Mouse (Mus musculus) myocyte (in vitro differentiated cells): ENCODE results near the gene Kansl3. TPM values are rescaled to one million over a fixed set of nuclear protein-coding genes. Genes with fewer than 3 reads are reported as not detected.
A peak's percentile ranks its signal among the peaks of the same experiment; 100 is the strongest.

Source experiments
- H3K27me3 ChIP-seq: one replicate; pipeline ENCODE4 v1.6.1; 2011; ENCODE audit not compliant: control insufficient read depth, insufficient read depth, insufficient read length
- H3K36me3 ChIP-seq: one replicate; pipeline ENCODE4 v1.6.1; 2011; ENCODE audit not compliant: control insufficient read depth, insufficient read depth
- H3K4me2 ChIP-seq: one replicate; pipeline ENCODE4 v1.6.1; 2011; ENCODE audit warnings: low read depth, control low read depth
- H3K4me3 ChIP-seq: one replicate; pipeline ENCODE4 v1.5.1; 2011; ENCODE audit warnings: mild to moderate bottlenecking, control low read depth, moderate library complexity
- H3K79me2 ChIP-seq: one replicate; pipeline ENCODE4 v1.6.1; 2011; ENCODE audit not compliant: control insufficient read depth, insufficient read depth
- H3ac ChIP-seq: one replicate; pipeline ENCODE4 v1.6.1; 2011; ENCODE audit not compliant: control insufficient read depth, insufficient read length
- CEBPB ChIP-seq: IDR thresholded peaks from 2 replicates; pipeline ENCODE4 v1.6.1; 2011; ENCODE audit warnings: mild to moderate bottlenecking, moderate library complexity; ENCODE audit not compliant: poor library complexity, insufficient read depth, severe bottlenecking
- E2F4 ChIP-seq: IDR thresholded peaks from one replicate; pipeline ENCODE4 v1.6.1; 2011; ENCODE audit warnings: mild to moderate bottlenecking, control low read depth, moderate library complexity; ENCODE audit not compliant: insufficient read depth
- MAX ChIP-seq: IDR thresholded peaks from one replicate; pipeline ENCODE4 v1.6.1; 2011; ENCODE audit warnings: low read depth, mild to moderate bottlenecking, control low read depth
- MYOD1 ChIP-seq, 3 experiments: IDR thresholded peaks; one replicate each; pipeline ENCODE4 v1.6.1; 2011; ENCODE audit warnings: control low read depth in 2 of 3, low read depth in 2 of 3, mild to moderate bottlenecking in 2 of 3, moderate library complexity in 1 of 3; ENCODE audit not compliant: insufficient read length in 2 of 3, control insufficient read depth in 1 of 3
- MYOG ChIP-seq, 3 experiments: IDR thresholded peaks; one replicate each; pipeline ENCODE4 v1.6.1; 2011; ENCODE audit warnings: control low read depth in 2 of 3, low read depth in 2 of 3, mild to moderate bottlenecking in 2 of 3; ENCODE audit not compliant: insufficient read length in 2 of 3, control insufficient read depth in 1 of 3, insufficient read depth in 1 of 3
- POLR2A ChIP-seq: IDR thresholded peaks from one replicate; pipeline ENCODE4 v1.6.1; 2011; ENCODE audit warnings: low read depth, mild to moderate bottlenecking, control low read depth, moderate library complexity; ENCODE audit not compliant: insufficient read length
- POLR2AphosphoS2 ChIP-seq: IDR thresholded peaks from one replicate; pipeline ENCODE4 v1.6.1; 2011; ENCODE audit warnings: low read depth, control low read depth; ENCODE audit not compliant: insufficient read length
- REST ChIP-seq: IDR thresholded peaks from one replicate; pipeline ENCODE4 v1.6.1; 2011; ENCODE audit warnings: mild to moderate bottlenecking, control low read depth, moderate library complexity; ENCODE audit not compliant: insufficient read depth, insufficient read length
- SRF ChIP-seq: IDR thresholded peaks from one replicate; pipeline ENCODE4 v1.6.1; 2011; ENCODE audit warnings: low read depth; ENCODE audit not compliant: control insufficient read depth, insufficient read length
- TCF12 ChIP-seq: IDR thresholded peaks from one replicate; pipeline ENCODE4 v1.6.1; 2011; ENCODE audit warnings: mild to moderate bottlenecking, control low read depth; ENCODE audit not compliant: poor library complexity, insufficient read depth, severe bottlenecking
- TCF3 ChIP-seq: IDR thresholded peaks from one replicate; pipeline ENCODE4 v1.6.1; 2011; ENCODE audit warnings: low read depth, control low read depth; ENCODE audit not compliant: insufficient read length
- USF1 ChIP-seq: IDR thresholded peaks from one replicate; pipeline ENCODE4 v1.6.1; 2011; ENCODE audit warnings: low read depth, mild to moderate bottlenecking, control low read depth, moderate library complexity
- polyA plus RNA-seq: library from polyadenylated mRNA; unstranded; fragments of >200 nt; fragmentation: generic; extraction: Trizol; gene quantifications from one replicate; pipeline ENCODE4 v1.2.1, GENCODE M21; 2012; ENCODE audit warnings: missing spikeins

The Kansl3 gene
- polyA plus RNA-seq, 1 experiment, result 35.7 TPM

DNA sequence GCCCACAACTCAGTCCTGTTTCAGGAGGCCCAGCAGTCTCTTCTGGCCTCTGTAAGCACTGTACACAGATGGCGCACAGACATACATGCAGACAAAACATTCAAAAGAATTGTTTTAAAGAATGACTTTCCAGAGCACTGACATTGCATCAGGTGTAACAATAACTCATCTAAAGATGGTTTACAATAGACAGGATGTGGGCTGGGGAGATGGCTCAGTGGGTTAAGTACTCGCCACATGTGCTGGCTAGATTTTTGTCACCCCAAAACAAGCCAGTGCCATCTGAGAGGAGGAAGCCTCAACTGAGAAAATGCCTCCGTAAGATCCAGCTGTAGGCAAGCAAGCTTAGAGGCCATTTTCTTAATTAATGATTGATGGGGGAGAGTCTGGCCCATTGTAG is 74.6 kb downstream of the Kansl3 start:
- no peak overlapping the region for H3ac ChIP-seq
- H3K4me2 ChIP-seq, result no peak overlapping the region
- H3K27me3 ChIP-seq, result no peaks in the 10 kb centered on the region
- no peaks in the 10 kb centered on the region for H3K79me2 ChIP-seq
- no peak overlapping the region for H3K4me3 ChIP-seq
- H3K36me3 ChIP-seq, result no peaks in the 10 kb centered on the region
- TF ChIP-seq POLR2AphosphoS2 (no peak), MAX (no peak), E2F4 (no peak), CEBPB (peak; percentile 59)

DNA sequence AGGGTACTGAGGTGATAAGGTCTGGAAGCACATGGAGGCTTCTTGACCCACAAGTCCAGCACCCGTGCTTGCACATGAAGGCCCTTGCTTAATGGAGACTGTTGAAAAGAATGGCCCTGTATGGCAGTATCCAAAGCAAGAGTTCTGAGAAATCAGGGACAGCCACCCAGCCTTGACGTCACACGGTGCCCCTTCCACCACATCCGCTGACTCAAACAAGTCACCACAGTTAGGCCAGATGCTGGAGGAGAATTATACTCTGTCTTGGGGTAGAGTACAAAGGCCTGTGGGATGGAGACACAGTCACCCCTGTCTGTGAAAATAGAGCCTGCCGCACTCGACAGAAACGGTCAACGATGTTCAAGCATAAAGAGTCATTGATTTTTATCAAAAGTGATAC is 75.5 kb downstream of the Kansl3 start:
- no peak overlapping the region for H3K4me3 ChIP-seq
- H3K79me2 ChIP-seq, result no peaks in the 10 kb centered on the region
- no peak overlapping the region for H3ac ChIP-seq
- TF ChIP-seq MYOG (IDR thresholded peaks at IDR 0.05; ENCODE audit: control insufficient read depth in 1 of 3, insufficient read depth in 1 of 3, insufficient read length in 2 of 3, low read depth in 2 of 3), result no peak
- no peak for TF ChIP-seq CEBPB
- no peak for TF ChIP-seq REST
- no peak for TF ChIP-seq USF1
- no peak for TF ChIP-seq TCF3
- TF ChIP-seq POLR2A, result no peak
- TF ChIP-seq TCF12, result no peak
- TF ChIP-seq SRF, result no peak
- TF ChIP-seq MAX, result no peak
- no peak for TF ChIP-seq MYOD1 (IDR thresholded peaks at IDR 0.05; ENCODE audit: control insufficient read depth in 1 of 3, insufficient read length in 2 of 3, low read depth in 2 of 3)
- no peak for TF ChIP-seq E2F4
- no peak for TF ChIP-seq POLR2AphosphoS2
- no peaks in the 10 kb centered on the region for H3K36me3 ChIP-seq
- no peaks in the 10 kb centered on the region for H3K27me3 ChIP-seq
- no peak overlapping the region for H3K4me2 ChIP-seq

Other genes starting within 250 kb of the Kansl3 start
- 24.3 TPM for gene Uggt1, start 124.5 kb downstream of the Kansl3 start, polyA plus RNA-seq
- gene Neurl3, start 94.5 kb downstream of the Kansl3 start, polyA plus RNA-seq, result 0.11 TPM
- 65.8 TPM for gene Arid5a, start 61.4 kb downstream of the Kansl3 start, polyA plus RNA-seq
- gene Fer1l5, start 3.1 kb upstream of the Kansl3 start, polyA plus RNA-seq, result 0.59 TPM
- 44.8 TPM for gene Lman2l, start 76.1 kb upstream of the Kansl3 start, polyA plus RNA-seq
- gene Cnnm4, start 102.4 kb upstream of the Kansl3 start, polyA plus RNA-seq, result 21.6 TPM
- 10.2 TPM for gene Cnnm3, start 142.7 kb upstream of the Kansl3 start, polyA plus RNA-seq
- gene Ankrd23, start 167.7 kb upstream of the Kansl3 start, polyA plus RNA-seq, result 78.6 TPM
- gene Gm42417, start 170.2 kb upstream of the Kansl3 start, polyA plus RNA-seq, result 0.13 TPM
- gene Ankrd39, start 178.3 kb upstream of the Kansl3 start, polyA plus RNA-seq, result 17.9 TPM
- gene Sema4c, start 189.2 kb upstream of the Kansl3 start, polyA plus RNA-seq, result 30.7 TPM